Comparison of ENCODE assay signal across 13 mouse cellular contexts in the genomic region with DNA sequence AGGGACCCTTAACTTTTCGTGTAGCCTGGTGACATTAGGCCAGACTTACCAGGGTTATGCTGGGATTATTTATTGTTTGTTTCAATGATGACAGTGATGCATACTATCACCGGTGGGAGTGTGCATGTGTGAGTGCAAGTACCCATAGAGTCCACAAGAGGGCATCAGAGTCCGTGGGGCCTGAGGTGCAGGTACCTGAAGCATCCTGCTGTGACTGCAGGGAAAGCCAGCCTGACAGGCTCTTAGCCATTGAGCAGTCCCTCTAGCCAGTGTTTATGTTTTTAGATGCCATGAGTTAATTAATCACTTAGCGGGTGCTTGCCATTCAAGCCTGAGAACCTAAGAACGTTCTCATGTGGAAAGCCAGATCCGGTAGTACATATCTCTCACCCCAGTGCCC.
A peak's percentile ranks its signal among the peaks of the same experiment; 100 is the strongest.
DNase-seq lines count a peak whose midpoint lies in the region; ATAC-seq and TF ChIP-seq lines count a peak whose summit lies in the region.
"Had no signal": no experiment of that assay in that cellular context is flagged by ENCODE, and none has a peak within 500 bp of the region (broad histone marks: within the 10 kb centered on the region; RNA-seq: fewer than 3 reads in every experiment).

No protein-coding gene starts in this region.

- no peaks in the 10 kb centered on the region for H3K36me3 ChIP-seq in kidney, embryonic 16.5 days (ENCODE audit: insufficient read depth, low read length)
- H3K36me3 ChIP-seq in C2C12 (ENCODE audit: control insufficient read depth, insufficient read depth) = no peaks in the 10 kb centered on the region
- H3K36me3 ChIP-seq: heart, embryonic 13.5 days; limb, embryonic 13.5 days had no signal

- H3K27me3 ChIP-seq in kidney, embryonic 16.5 days (ENCODE audit: insufficient read depth, low read length) = no peaks in the 10 kb centered on the region
- H3K27me3 ChIP-seq in C2C12 (ENCODE audit: control insufficient read depth, insufficient read depth, insufficient read length) = no peaks in the 10 kb centered on the region
- H3K27me3 ChIP-seq: heart, embryonic 13.5 days had no signal

- no peak overlapping the region for H3K9ac ChIP-seq in kidney, embryonic 16.5 days (replicated peaks; ENCODE audit: low read length)
- H3K9ac ChIP-seq: heart, embryonic 13.5 days; limb, embryonic 13.5 days had no signal

- ATAC-seq in kidney, embryonic 16.5 days (ENCODE audit: low FRiP score, low TSS enrichment) = no peak
- ATAC-seq: activated CD4-positive, CD25-positive, alpha-beta regulatory T cell, adult 4 months; hindbrain, embryonic 16.5 days had no signal

- DNase-seq in kidney, postnatal 36 days = peak; percentile 26 to 36
- DNase-seq in 3T3-L1 (ENCODE audit: low read depth, low spot score) = peak; percentile 25
- no peak for DNase-seq in brain, embryonic 14.5 days (ENCODE audit: low read depth)
- no peak for DNase-seq in MN1 (ENCODE audit: low spot score)
- no peak for DNase-seq in adrenal gland, postnatal 14 days
- DNase-seq: cerebellum, adult 11 months; retina, postnatal 1 day had no signal

- no peak overlapping the region for H3ac ChIP-seq in C2C12 (ENCODE audit: control insufficient read depth, insufficient read length, low read depth)

- H3K27ac ChIP-seq in kidney, embryonic 16.5 days (ENCODE audit: low read length) = no peak overlapping the region
- H3K27ac ChIP-seq: heart, embryonic 13.5 days; limb, embryonic 13.5 days had no signal

- no peaks in the 10 kb centered on the region for H3K79me3 ChIP-seq in C2C12 (ENCODE audit: low read depth)

- peak; percentile 15 for TF ChIP-seq CTCF in C2C12 (IDR thresholded peaks at IDR 0.05; ENCODE audit: control insufficient read depth, insufficient read depth, insufficient read length)
- peak; percentile 46; the same call in 1 of the 2 replicates for TF ChIP-seq CTCF in brain, embryonic 14.5 days (IDR thresholded peaks at IDR 0.05; ENCODE audit: borderline replicate concordance, extremely low read depth, insufficient read depth, insufficient read length)

- TF ChIP-seq POLR2A in brain, embryonic 14.5 days (IDR thresholded peaks at IDR 0.05; ENCODE audit: borderline replicate concordance, extremely low read depth, insufficient read depth, insufficient read length, poor library complexity, severe bottlenecking) = no peak

- peaks cover 10% of the 10 kb centered on the region for H3K4me1 ChIP-seq in kidney, embryonic 16.5 days (ENCODE audit: insufficient read depth, low read length)

- no peaks in the 10 kb centered on the region for H3K9me3 ChIP-seq in kidney, embryonic 16.5 days (ENCODE audit: low read length)
- H3K9me3 ChIP-seq: heart, embryonic 13.5 days; limb, embryonic 13.5 days had no signal

- WGBS in kidney, embryonic 16.5 days = 71% methylated on average over 6 of the region's 6 CpGs

- no peak overlapping the region for H3K4me3 ChIP-seq in kidney, embryonic 16.5 days (ENCODE audit: low read length)
- no peak overlapping the region for H3K4me3 ChIP-seq in C2C12 (ENCODE audit: insufficient read depth, poor library complexity, severe bottlenecking)
- H3K4me3 ChIP-seq: heart, embryonic 13.5 days; limb, embryonic 13.5 days had no signal

- no peak overlapping the region for H3K4me2 ChIP-seq in kidney, embryonic 16.5 days (replicated peaks; ENCODE audit: low read depth, low read length)
- H3K4me2 ChIP-seq: heart, embryonic 13.5 days; limb, embryonic 13.5 days had no signal

- no peaks in the 10 kb centered on the region for H3K79me2 ChIP-seq in C2C12 (ENCODE audit: control insufficient read depth, insufficient read depth)

TF ChIP-seq in C2C12, 6 proteins besides CTCF, POLR2A, EP300 and RAD21:
- TF ChIP-seq CEBPB (IDR thresholded peaks at IDR 0.05; ENCODE audit: low read depth) (no peak), MYOD1 (IDR thresholded peaks at IDR 0.05; ENCODE audit: control insufficient read depth, insufficient read length, low read depth) (no peak), USF1 (IDR thresholded peaks at IDR 0.05; ENCODE audit: low read depth) (no peak), FOSL1 (IDR thresholded peaks at IDR 0.05; ENCODE audit: insufficient read depth, low read length, poor library complexity, severe bottlenecking) (no peak), MAX (IDR thresholded peaks at IDR 0.05) (no peak), MYOG (IDR thresholded peaks at IDR 0.05; ENCODE audit: control insufficient read depth, extremely low read depth, insufficient read length) (no peak)

Comparison
In these comparisons a context has a peak if more than half of its experiments do, and no peak if none do; other contexts are left out.
1. DNase-seq: peak in kidney, postnatal 36 days (2 of 2) and 3T3-L1 (single experiment); none in brain, embryonic 14.5 days (single experiment), MN1 (single experiment) and adrenal gland, postnatal 14 days (single experiment).